Mouse (Mus musculus) cerebellum, postnatal 14 days (tissue): Measurements from ENCODE around the gene Sacs.
"Not testable (repeated sequence)": the region's sequence is repeated elsewhere in the genome, so short reads cannot be mapped to it uniquely, and the experiment has no call there.

Experiments used
- DNase-seq, 2 experiments: peaks; one replicate each; pipeline ENCODE4 v3.0.0; 2021; ENCODE audit warnings: mixed read lengths in 2 of 2

Gene Sacs

GRCm38 (mm10) chr14:61137994-61138726 is at the start of gene Sacs:
Sacs (plus strand) TSS chr14:61138457.
- DNase-seq, result peak; percentile 73 to 75

DNA sequence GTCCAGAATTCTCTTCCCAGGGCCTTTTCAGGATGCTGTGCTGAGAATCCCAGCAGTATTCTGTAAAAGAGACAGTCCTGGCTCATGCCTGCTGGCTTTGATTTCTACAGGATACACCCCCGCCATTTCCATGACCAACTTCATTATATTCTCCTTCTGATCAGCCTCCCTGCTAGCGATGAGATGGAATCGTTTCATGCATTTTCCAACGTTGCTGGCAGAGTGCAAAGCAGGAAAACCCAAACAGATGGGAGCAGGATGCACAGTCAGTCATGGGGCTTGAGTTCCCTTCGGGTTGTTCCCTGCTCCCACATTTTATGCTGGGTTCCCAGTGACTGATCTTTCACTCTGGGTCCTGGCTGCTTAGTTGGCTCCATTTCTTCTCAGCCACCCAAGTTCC is 47.3 kb upstream of the Sacs start:
- DNase-seq, result no peak

GRCm38 (mm10) chr14:61092073-61092472 is 46.2 kb upstream of the Sacs start:
- peak; percentile 55 to 66 for DNase-seq

DNA sequence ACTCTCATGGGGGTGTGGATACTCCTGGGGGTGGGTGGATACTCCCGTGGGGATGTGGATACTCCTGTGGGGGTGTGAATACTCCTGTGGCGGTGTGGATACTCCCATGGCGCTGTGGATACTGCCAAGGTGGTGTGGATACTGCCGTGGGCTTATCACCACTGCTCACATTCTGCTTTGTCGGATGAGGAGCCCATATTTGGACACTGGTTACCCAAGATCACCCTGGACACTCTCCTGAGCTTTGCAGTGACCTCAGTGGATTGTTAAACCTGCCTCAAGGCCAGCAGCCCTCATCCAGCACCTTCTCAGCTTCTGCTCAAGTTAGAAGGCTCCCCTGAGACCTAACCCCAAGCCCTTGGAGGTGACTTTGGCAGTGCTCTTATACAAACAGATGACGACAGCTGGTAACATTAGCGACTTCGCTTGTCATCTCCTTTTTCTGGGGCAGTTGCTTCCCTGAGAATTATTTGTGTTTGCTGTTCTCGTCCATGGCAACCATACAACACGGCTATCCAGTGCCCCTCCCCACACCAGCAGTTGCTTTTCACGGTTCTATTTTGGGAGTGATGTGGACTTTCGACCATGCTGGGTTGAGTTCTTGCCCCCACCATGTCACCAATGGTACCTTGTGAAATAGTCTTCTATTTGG is 40.2 kb upstream of the Sacs start:
- DNase-seq, result no peak

DNA sequence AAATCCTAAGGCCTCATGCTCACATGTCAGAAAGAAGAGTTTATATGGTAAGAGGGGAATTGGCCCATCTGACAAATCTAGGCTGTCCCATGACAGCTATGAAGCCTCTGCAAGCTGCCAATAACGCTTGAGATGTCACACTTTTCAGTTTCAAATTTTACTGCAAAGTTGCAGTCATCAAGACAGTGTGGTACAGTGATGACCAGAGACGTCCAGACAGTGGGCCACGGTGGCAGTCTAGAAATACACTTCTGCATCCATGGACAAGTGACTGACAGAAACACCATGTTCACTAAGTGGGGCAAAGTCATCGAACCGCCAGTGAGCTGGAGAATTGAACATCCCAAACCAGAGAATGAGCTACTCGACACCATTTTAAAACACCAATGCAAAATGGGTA is 37.5 kb upstream of the Sacs start:
- no peak for DNase-seq

GRCm38 (mm10) chr14:61106404-61106803 is 31.9 kb upstream of the Sacs start:
- peak in 1 of 2 experiments; percentile 36 for DNase-seq

DNA sequence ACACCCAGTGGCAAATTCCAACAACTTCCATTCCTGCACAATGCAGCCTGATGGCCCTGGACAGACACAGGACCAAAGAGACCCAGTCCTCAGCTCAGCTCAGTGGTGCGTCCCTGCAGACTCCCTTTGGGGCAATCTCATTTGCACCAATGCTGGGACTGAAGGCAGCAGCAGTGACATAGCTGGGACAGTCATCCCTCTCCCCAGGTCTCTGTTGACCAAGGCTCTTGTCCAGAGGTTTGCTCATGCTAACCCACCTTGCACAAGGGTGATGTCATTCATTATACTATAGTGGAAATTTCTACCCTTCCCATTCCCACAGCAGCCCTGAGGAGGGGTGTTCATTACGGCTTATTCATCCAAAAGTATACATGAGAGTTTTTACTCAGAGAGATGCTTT is 29.6 kb upstream of the Sacs start:
- no peak for DNase-seq

- DNase-seq, result peak; percentile 92 to 96
Measured at GRCm38 (mm10) chr14:61112404-61112803, 25.9 kb upstream of the Sacs start.

- DNase-seq, result no peak
Measured at GRCm38 (mm10) chr14:61124755-61125154, 13.5 kb upstream of the Sacs start.

DNA sequence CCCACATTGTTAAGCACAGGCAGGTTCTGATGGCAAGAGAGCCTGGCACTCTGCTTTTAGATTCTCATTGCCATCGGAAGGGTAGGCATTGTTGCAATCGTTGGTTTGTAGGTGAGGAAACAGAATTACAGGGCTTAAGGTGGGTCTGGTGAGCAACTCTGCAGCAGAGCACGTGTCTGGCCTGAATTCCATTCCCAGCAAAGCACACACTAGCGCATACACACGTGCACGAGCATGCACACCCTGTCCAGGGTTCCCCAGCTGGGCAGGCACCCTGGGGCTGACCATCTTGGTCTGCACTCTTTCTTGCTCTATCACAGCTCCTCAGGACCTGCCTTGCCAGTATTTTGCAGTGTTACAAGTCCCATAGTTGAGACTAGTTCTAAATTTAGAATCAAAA is 13.1 kb upstream of the Sacs start:
- DNase-seq, result no peak

GRCm38 (mm10) chr14:61127365-61127764 is 10.9 kb upstream of the Sacs start:
- DNase-seq, result not testable (repeated sequence)

DNA sequence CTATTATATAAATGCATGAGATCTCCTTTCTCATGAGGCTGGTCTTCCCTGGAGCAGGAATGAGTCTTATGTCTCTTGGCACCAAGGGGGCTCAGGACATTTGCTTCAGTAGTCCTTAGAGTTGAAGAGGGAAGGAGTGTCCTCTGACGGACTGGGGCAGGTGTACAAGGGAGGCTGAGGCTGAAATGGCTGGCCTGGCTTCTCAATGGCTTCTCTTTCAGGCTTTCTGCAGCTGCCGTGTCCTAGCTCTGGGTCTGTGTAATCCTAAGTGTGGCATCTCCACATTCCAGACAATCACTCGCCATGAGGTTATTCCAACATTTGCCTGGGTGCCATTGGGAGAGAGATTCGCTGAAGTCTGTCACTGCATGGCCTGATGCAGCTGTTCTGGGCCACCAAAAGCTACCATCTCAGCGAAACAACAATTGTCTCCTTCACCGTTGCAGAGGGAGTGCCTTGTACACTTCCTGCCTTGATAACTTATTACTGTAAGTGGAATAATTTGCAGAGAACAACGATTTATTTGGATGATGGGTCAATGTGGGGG is 9.2 kb upstream of the Sacs start:
- no peak for DNase-seq

- DNase-seq, result no peak
Measured at GRCm38 (mm10) chr14:61132556-61132955, 5.7 kb upstream of the Sacs start.

GRCm38 (mm10) chr14:61134381-61135030 is 3.8 kb upstream of the Sacs start:
- DNase-seq, result no peak

- DNase-seq, result no peak
Measured at GRCm38 (mm10) chr14:61137410-61137809, 847 bp upstream of the Sacs start.

GRCm38 (mm10) chr14:61138727-61139067 is 440 bp downstream of the Sacs start:
- no peak for DNase-seq

GRCm38 (mm10) chr14:61143358-61143757 is 5.1 kb downstream of the Sacs start:
- DNase-seq, result no peak

GRCm38 (mm10) chr14:61143869-61144268 is 5.6 kb downstream of the Sacs start:
- DNase-seq, result peak in 1 of 2 experiments; percentile 75

DNA sequence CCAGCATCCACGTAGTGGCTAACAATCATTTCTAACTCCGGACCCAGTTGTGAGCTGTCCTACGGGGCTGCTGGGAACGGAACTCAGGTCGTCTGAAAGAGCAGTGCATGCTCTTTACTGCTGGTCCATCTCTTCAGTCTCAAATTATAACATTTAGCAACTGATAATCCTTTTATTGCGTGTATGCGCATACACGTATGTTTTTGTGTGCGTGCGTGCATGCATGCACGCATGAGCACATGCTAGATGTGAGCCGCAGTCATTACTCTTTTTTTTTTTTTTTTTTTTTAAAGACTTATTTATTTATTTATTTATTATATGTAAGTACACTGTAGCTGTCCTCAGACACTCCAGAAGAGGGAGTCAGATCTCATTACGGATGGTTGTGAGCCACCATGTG is 12.2 kb downstream of the Sacs start:
- not testable (repeated sequence) for DNase-seq

- DNase-seq, result peak; percentile 82 to 84
Measured at GRCm38 (mm10) chr14:61154900-61155585, 16.8 kb downstream of the Sacs start.

- DNase-seq, result no peak
Measured at GRCm38 (mm10) chr14:61155687-61156086, 17.4 kb downstream of the Sacs start.

- not testable (repeated sequence) for DNase-seq
Measured at GRCm38 (mm10) chr14:61157426-61157825, 19.2 kb downstream of the Sacs start.

DNA sequence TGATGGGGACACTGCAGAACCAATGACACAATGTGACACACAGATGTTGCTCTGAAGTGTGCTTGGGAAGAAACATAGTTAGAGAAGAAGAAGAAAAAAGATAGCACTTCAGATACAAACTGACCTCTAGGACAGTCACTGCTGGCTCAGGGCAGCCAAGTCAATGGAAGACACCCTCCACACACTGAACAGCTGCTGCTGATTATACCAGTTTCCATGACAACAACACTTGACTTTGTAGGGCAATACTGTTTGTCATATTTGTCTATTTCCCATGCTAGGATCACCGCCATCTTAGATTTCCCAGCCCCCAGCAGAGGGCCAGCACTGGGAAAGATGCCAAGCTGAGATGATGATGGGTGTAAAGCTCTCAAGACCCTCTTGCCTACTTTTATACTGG is 22.7 kb downstream of the Sacs start:
- DNase-seq, result peak in 1 of 2 experiments; percentile 35
